Mouse (Mus musculus): ENCODE measurements around the gene Eppin. TPM values are rescaled to one million over a fixed set of nuclear protein-coding genes. Genes with fewer than 3 reads are reported as not detected.

Gene Eppin
- polyA plus RNA-seq, 1 experiment from 2014 or later, result not detected

Other genes with a start within 250 kb of the Eppin start
- 0.58 and 1.8 TPM in 2 replicates for gene Slpi, start 204.5 kb downstream of the Eppin start, polyA plus RNA-seq (2014; fragmentation: Nextera tagmentation; extraction: Ambion mirVana)
- 0.14 and 6.6 TPM in 2 replicates for gene Rbpjl, start 190.5 kb downstream of the Eppin start, polyA plus RNA-seq (2014; fragmentation: Nextera tagmentation; extraction: Ambion mirVana)
- gene Matn4, start 188.4 kb downstream of the Eppin start, polyA plus RNA-seq (2014; fragmentation: Nextera tagmentation; extraction: Ambion mirVana), result 1.1 and 2.0 TPM in 2 replicates
- gene Sdc4, start 149.7 kb downstream of the Eppin start, polyA plus RNA-seq (2014; fragmentation: Nextera tagmentation; extraction: Ambion mirVana), result 104 and 120 TPM in 2 replicates
- 65.0 and 67.6 TPM in 2 replicates for gene Sys1, start 136.6 kb downstream of the Eppin start, polyA plus RNA-seq (2014; fragmentation: Nextera tagmentation; extraction: Ambion mirVana)
- 7.0 and 19.1 TPM in 2 replicates for gene Gm20458, start 132.6 kb downstream of the Eppin start, polyA plus RNA-seq (2014; fragmentation: Nextera tagmentation; extraction: Ambion mirVana)
- gene Trp53tg5, start 119.9 kb downstream of the Eppin start, polyA plus RNA-seq (2014; fragmentation: Nextera tagmentation; extraction: Ambion mirVana), result not detected in 2 replicates
- gene Dbndd2, start 107.5 kb downstream of the Eppin start, polyA plus RNA-seq (2014; fragmentation: Nextera tagmentation; extraction: Ambion mirVana), result 8.8 and 17.9 TPM in 2 replicates
- gene Pigt, start 96.1 kb downstream of the Eppin start, polyA plus RNA-seq (2014; fragmentation: Nextera tagmentation; extraction: Ambion mirVana), result 83.0 and 86.0 TPM in 2 replicates
- 241 and 274 TPM in 2 replicates for gene Wfdc2, start 31.2 kb downstream of the Eppin start, polyA plus RNA-seq (2014; fragmentation: Nextera tagmentation; extraction: Ambion mirVana)
- not detected in 2 replicates for gene Spint3, start 20.1 kb downstream of the Eppin start, polyA plus RNA-seq (2014; fragmentation: Nextera tagmentation; extraction: Ambion mirVana)
- 2.1 and 2.3 TPM in 2 replicates for gene Wfdc6a, start 8.1 kb downstream of the Eppin start, polyA plus RNA-seq (2014; fragmentation: Nextera tagmentation; extraction: Ambion mirVana)
- not detected in 2 replicates for gene Wfdc6b, start 19.9 kb upstream of the Eppin start, polyA plus RNA-seq (2014; fragmentation: Nextera tagmentation; extraction: Ambion mirVana)
- gene Wfdc8, start 20.0 kb upstream of the Eppin start, polyA plus RNA-seq (2014; fragmentation: Nextera tagmentation; extraction: Ambion mirVana), result not detected in 2 replicates
- not detected in 2 replicates for gene Wfdc16, start 45.2 kb upstream of the Eppin start, polyA plus RNA-seq (2014; fragmentation: Nextera tagmentation; extraction: Ambion mirVana)
- 0.64 and 1.3 TPM in 2 replicates for gene Wfdc10, start 62.5 kb upstream of the Eppin start, polyA plus RNA-seq (2014; fragmentation: Nextera tagmentation; extraction: Ambion mirVana)
- not detected in 2 replicates for gene Wfdc9, start 63.0 kb upstream of the Eppin start, polyA plus RNA-seq (2014; fragmentation: Nextera tagmentation; extraction: Ambion mirVana)
- not detected in 2 replicates for gene Wfdc11, start 80.5 kb upstream of the Eppin start, polyA plus RNA-seq (2014; fragmentation: Nextera tagmentation; extraction: Ambion mirVana)
- gene Wfdc13, start 91.5 kb upstream of the Eppin start, polyA plus RNA-seq (2014; fragmentation: Nextera tagmentation; extraction: Ambion mirVana), result 2.4 and 2.5 TPM in 2 replicates
- not detected in 2 replicates for gene Spint4, start 104.9 kb upstream of the Eppin start, polyA plus RNA-seq (2014; fragmentation: Nextera tagmentation; extraction: Ambion mirVana)
- gene Spint5, start 121.7 kb upstream of the Eppin start, polyA plus RNA-seq (2014; fragmentation: Nextera tagmentation; extraction: Ambion mirVana), result not detected in 2 replicates
- 0.78 and 0.95 TPM in 2 replicates for gene Wfdc3, start 152.3 kb upstream of the Eppin start, polyA plus RNA-seq (2014; fragmentation: Nextera tagmentation; extraction: Ambion mirVana)
- 64.0 and 69.8 TPM in 2 replicates for gene Dnttip1, start 152.4 kb upstream of the Eppin start, polyA plus RNA-seq (2014; fragmentation: Nextera tagmentation; extraction: Ambion mirVana)
- 396 and 433 TPM in 2 replicates for gene Ube2c, start 176.3 kb upstream of the Eppin start, polyA plus RNA-seq (2014; fragmentation: Nextera tagmentation; extraction: Ambion mirVana)
- gene Tnnc2, start 186.4 kb upstream of the Eppin start, polyA plus RNA-seq (2014; fragmentation: Nextera tagmentation; extraction: Ambion mirVana), result 1.1 and 2.1 TPM in 2 replicates
- 24.4 and 29.5 TPM in 2 replicates for gene Snx21, start 192.2 kb upstream of the Eppin start, polyA plus RNA-seq (2014; fragmentation: Nextera tagmentation; extraction: Ambion mirVana)
- 18.8 and 19.2 TPM in 2 replicates for gene Acot8, start 211.3 kb upstream of the Eppin start, polyA plus RNA-seq (2014; fragmentation: Nextera tagmentation; extraction: Ambion mirVana)
- gene Zswim3, start 211.5 kb upstream of the Eppin start, polyA plus RNA-seq (2014; fragmentation: Nextera tagmentation; extraction: Ambion mirVana), result 9.0 and 9.2 TPM in 2 replicates
- gene Zswim1, start 229.1 kb upstream of the Eppin start, polyA plus RNA-seq (2014; fragmentation: Nextera tagmentation; extraction: Ambion mirVana), result 16.0 and 17.6 TPM in 2 replicates
- not detected in 2 replicates for gene Spata25, start 234.9 kb upstream of the Eppin start, polyA plus RNA-seq (2014; fragmentation: Nextera tagmentation; extraction: Ambion mirVana)
- 130 and 134 TPM in 2 replicates for gene Ctsa, start 239.3 kb upstream of the Eppin start, polyA plus RNA-seq (2014; fragmentation: Nextera tagmentation; extraction: Ambion mirVana)
- gene Neurl2, start 239.9 kb upstream of the Eppin start, polyA plus RNA-seq (2014; fragmentation: Nextera tagmentation; extraction: Ambion mirVana), result 6.3 and 8.3 TPM in 2 replicates